Mouse (Mus musculus) embryonic facial prominence, embryonic 11.5 days (tissue): ENCODE measurements around the gene Mybpc2. TPM values are rescaled to one million over a fixed set of nuclear protein-coding genes. Genes with fewer than 3 reads are reported as not detected.
A peak's percentile ranks its signal among the peaks of the same experiment; 100 is the strongest.

Experiments
- ATAC-seq: fragments of 200-750 bp; cut with Nextera tagmentation; replicated peaks from 2 replicates; pipeline ENCODE4 v1.8.0; 2017; ENCODE audit warnings: low read depth; ENCODE audit not compliant: insufficient number of reproducible peaks, low FRiP score, low TSS enrichment
- DNase-seq: peaks from one replicate; pipeline ENCODE4 v3.0.0-alpha.2; 2015; ENCODE audit warnings: low spot score
- H3K27ac ChIP-seq: fragments of 300-500 bp; sonication (generic); replicated peaks from 2 replicates; pipeline ENCODE4 v1.5.1; 2014; ENCODE audit warnings: mild to moderate bottlenecking, low read depth, low read length, control low read depth
- H3K27me3 ChIP-seq: fragments of 300-500 bp; sonication (generic); 2 replicates; pipeline ENCODE4 v1.6.1; 2014; ENCODE audit warnings: mild to moderate bottlenecking, low read length, moderate library complexity, mixed read lengths; ENCODE audit not compliant: control insufficient read depth, insufficient read depth
- H3K36me3 ChIP-seq: fragments of 300-500 bp; sonication (generic); replicated peaks from 2 replicates; pipeline ENCODE4 v1.6.1; 2014; ENCODE audit warnings: low read depth, mild to moderate bottlenecking, low read length, moderate library complexity, mixed read lengths; ENCODE audit not compliant: control insufficient read depth, insufficient read depth
- H3K4me1 ChIP-seq: fragments of 300-500 bp; sonication (generic); 2 replicates; pipeline ENCODE4 v1.6.1; 2014; ENCODE audit warnings: low read length, mixed read lengths; ENCODE audit not compliant: control insufficient read depth, insufficient read depth
- H3K4me2 ChIP-seq: fragments of 300-500 bp; sonication (generic); 2 replicates; pipeline ENCODE4 v1.6.1; 2014; ENCODE audit warnings: low read depth, mild to moderate bottlenecking, control low read depth, low read length, moderate library complexity
- H3K4me3 ChIP-seq: fragments of 300-500 bp; sonication (generic); 2 replicates; pipeline ENCODE4 v1.5.1; 2014; ENCODE audit warnings: low read depth, low read length, control low read depth
- H3K9ac ChIP-seq: fragments of 300-500 bp; sonication (generic); replicated peaks from 2 replicates; pipeline ENCODE4 v1.6.1; 2014; ENCODE audit warnings: mild to moderate bottlenecking, control low read depth, low read length
- H3K9me3 ChIP-seq: fragments of 300-500 bp; sonication (generic); replicated peaks from 2 replicates; pipeline ENCODE4 v1.6.1; 2016; ENCODE audit warnings: mild to moderate bottlenecking, low read length, inconsistent platforms, mixed read lengths; ENCODE audit not compliant: control insufficient read depth
- WGBS: fragments of 180-500 bp; shearing (Covaris S2); extraction: QIAGEN DNeasy Blood & Tissue Kit; methylation state at CpG from one replicate; pipeline ENCODE4 v1.1.7; 2014; 5-methylcytosine and 5-hydroxymethylcytosine counted together
- polyA plus RNA-seq: library from polyadenylated mRNA; unstranded; fragments of >200 nt; fragmentation: Nextera tagmentation; extraction: Ambion mirVana; gene quantifications from 2 replicates; pipeline ENCODE4 v1.2.1, GENCODE M21; 2014

Mybpc2 gene
- polyA plus RNA-seq, 1 experiment from 2014 or later = not detected

- no peak overlapping the region for H3K9ac ChIP-seq
- H3K9me3 ChIP-seq = no peaks in the 10 kb centered on the region
- WGBS = 74% methylated on average over 10 of the region's 10 CpGs
- H3K27me3 ChIP-seq = peaks cover 24% of the 10 kb centered on the region
- no peaks in the 10 kb centered on the region for H3K36me3 ChIP-seq
- ATAC-seq = no peak
- H3K4me3 ChIP-seq = no peak overlapping the region
- no peak for DNase-seq
- no peak overlapping the region for H3K4me2 ChIP-seq
- H3K4me1 ChIP-seq = peaks cover 6% of the 10 kb centered on the region
- H3K27ac ChIP-seq = no peak overlapping the region
Observed at GRCm38 (mm10) chr7:44466006-44466887, 58.2 kb downstream of the Mybpc2 start.

- Histone ChIP-seq H3K4me2 (no peak within 1 kb of the TSS), H3K9ac (no peak within 1 kb of the TSS), H3K4me1 (peaks cover 6% of the 10 kb centered on the region), H3K36me3 (no peaks in the 10 kb centered on the region), H3K27me3 (peaks cover 32% of the 10 kb centered on the region), H3K9me3 (no peaks in the 10 kb centered on the region), H3K4me3 (no peak within 1 kb of the TSS), H3K27ac (no peak within 1 kb of the TSS)
- WGBS = 70% methylated on average over 1 of the region's 2 CpGs
- no peak for ATAC-seq
- no peak for DNase-seq
Observed at GRCm38 (mm10) chr7:44465111-44465510, 59.3 kb downstream of the Mybpc2 start, which contains the start of gene Aspdh. Aspdh (plus strand) TSS chr7:44465391.

DNA sequence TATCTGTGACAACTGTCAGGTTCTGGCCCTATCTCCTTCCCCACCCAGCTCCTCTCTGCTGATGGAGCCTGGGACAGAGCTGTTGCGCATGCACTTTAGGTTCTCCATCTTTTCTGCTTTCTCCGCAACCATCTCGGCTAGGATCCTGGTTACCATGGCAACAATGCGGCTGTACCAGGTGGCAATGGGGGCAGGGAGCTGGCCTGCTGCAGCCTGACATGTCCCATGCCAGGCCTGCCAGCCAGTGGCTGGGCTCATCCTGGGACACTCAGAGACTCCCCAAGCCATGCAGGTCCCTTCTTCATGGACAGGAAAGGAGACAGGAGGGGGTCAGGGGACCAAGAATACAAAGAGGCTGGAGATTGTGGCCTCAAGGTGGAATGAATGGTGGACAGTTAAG is 59.9 kb downstream of the Mybpc2 start:
- peak; percentile 28 for DNase-seq
- H3K4me2 ChIP-seq = no peak overlapping the region
- H3K4me1 ChIP-seq = peaks cover 6% of the 10 kb centered on the region
- H3K9me3 ChIP-seq = no peaks in the 10 kb centered on the region
- H3K27me3 ChIP-seq = peaks cover 32% of the 10 kb centered on the region
- no peak for ATAC-seq
- H3K4me3 ChIP-seq = no peak overlapping the region
- H3K27ac ChIP-seq = no peak overlapping the region
- 27% methylated on average over 4 of the region's 4 CpGs for WGBS
- H3K9ac ChIP-seq = no peak overlapping the region
- no peaks in the 10 kb centered on the region for H3K36me3 ChIP-seq

DNA sequence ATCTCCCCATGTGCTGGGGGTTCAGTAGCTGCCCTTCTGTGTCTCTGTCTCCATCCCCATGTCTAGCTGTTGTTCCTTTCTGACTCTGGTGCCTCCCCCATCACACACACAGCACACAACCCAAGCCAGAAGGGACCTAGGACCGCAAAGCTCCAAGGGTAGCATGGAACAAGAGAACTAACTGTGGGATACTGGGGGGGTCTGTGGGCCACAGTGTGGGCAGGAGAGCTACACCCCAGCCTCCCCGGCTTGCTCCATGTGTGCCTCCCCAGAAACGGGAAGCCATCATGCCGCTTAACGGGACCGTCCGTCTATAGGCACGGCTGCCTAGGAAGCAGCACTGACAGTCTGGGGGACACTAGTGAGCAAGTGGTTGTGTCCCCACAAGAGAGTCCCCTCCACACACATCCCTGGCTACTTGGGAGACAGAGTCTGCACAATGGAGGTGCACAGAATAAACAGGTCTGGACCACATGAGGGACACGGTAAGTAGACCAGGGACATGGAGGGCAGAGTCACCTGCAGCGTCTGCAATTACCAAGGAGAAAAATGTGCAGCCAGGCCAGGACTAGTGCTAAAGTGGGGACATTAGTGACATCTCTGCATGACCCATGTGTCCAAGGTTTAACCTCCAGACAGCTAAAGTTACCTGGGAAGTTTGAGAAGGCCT is 60.8 kb downstream of the Mybpc2 start:
- no peaks in the 10 kb centered on the region for H3K36me3 ChIP-seq
- DNase-seq (no peak), ATAC-seq (no peak)
- no peak overlapping the region for H3K9ac ChIP-seq
- H3K9me3 ChIP-seq = no peaks in the 10 kb centered on the region
- H3K4me1 ChIP-seq = peaks cover 6% of the 10 kb centered on the region
- WGBS = 87% methylated on average over 10 of the region's 10 CpGs
- H3K4me3 ChIP-seq = no peak overlapping the region
- H3K27me3 ChIP-seq = peaks cover 32% of the 10 kb centered on the region
- no peak overlapping the region for H3K4me2 ChIP-seq
- H3K27ac ChIP-seq = no peak overlapping the region

DNA sequence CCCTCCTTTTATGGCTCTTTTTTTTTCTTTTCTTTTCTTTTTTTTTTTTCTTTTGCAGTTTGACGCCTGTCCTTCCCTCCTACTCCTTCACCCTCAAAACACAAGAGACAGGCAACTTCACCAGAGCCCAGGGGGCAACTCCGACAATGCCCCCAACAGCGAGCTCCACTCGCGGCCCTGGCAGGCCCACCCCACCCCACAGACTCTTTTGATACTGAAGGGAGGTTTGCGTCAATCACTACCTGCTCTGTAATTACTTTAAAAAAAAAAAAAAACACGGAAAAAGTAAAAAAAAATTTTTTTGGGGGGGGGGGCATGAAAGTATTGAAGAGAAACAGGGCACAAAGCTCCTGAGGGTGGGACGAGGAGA is 61.4 kb downstream of the Mybpc2 start:
- H3K9me3 ChIP-seq = no peaks in the 10 kb centered on the region
- no peaks in the 10 kb centered on the region for H3K36me3 ChIP-seq
- peaks cover 3% of the 10 kb centered on the region for H3K4me1 ChIP-seq
- ATAC-seq = no peak
- no peak overlapping the region for H3K27ac ChIP-seq
- peaks cover 32% of the 10 kb centered on the region for H3K27me3 ChIP-seq
- no peak overlapping the region; the same call in 1 of the 2 replicates for H3K4me2 ChIP-seq
- DNase-seq = no peak
- no peak overlapping the region; the same call in 1 of the 2 replicates for H3K9ac ChIP-seq
- 26% methylated on average over 8 of the region's 8 CpGs for WGBS
- H3K4me3 ChIP-seq = peak overlapping the region; percentile 24; the same call in 1 of the 2 replicates

GRCm38 (mm10) chr7:44462218-44463055 is 62.0 kb downstream of the Mybpc2 start:
- Histone ChIP-seq H3K4me2 (peak overlapping the region; percentile 57), H3K9ac (no peak overlapping the region; the same call in 1 of the 2 replicates), H3K27me3 (peaks cover 32% of the 10 kb centered on the region)

DNA sequence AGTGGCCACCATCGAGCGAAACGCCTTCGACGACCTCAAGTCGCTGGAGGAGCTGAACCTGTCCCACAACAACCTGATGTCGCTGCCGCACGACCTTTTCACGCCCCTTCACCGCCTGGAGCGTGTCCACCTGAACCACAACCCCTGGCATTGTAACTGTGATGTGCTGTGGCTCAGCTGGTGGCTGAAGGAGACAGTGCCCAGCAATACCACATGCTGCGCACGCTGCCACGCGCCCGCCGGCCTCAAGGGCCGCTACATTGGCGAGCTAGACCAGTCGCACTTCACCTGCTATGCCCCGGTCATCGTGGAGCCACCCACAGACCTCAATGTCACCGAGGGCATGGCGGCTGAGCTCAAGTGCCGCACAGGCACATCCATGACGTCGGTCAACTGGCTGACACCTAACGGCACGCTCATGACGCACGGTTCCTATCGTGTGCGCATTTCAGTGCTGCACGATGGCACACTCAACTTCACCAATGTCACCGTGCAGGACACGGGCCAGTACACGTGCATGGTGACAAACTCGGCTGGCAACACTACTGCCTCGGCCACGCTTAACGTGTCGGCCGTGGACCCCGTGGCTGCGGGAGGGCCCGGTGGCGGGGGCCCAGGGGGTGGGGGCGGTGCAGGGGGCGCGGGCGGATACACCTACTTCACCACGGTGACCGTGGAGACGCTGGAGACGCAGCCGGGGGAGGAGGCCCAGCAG is 62.8 kb downstream of the Mybpc2 start:
- Histone ChIP-seq H3K4me1 (peaks cover 3% of the 10 kb centered on the region; the same call in 1 of the 2 replicates), H3K27me3 (peaks cover 32% of the 10 kb centered on the region), H3K4me2 (no peak overlapping the region), H3K36me3 (no peaks in the 10 kb centered on the region), H3K4me3 (no peak overlapping the region), H3K9ac (no peak overlapping the region), H3K27ac (no peak overlapping the region), H3K9me3 (no peaks in the 10 kb centered on the region)
- DNase-seq (no peak), ATAC-seq (no peak)
- 70% methylated on average over 56 of the region's 57 CpGs for WGBS

More at GRCm38 (mm10) chr7:44462218-44463055, 62.0 kb downstream of the Mybpc2 start:
- no peak for ATAC-seq
- Histone ChIP-seq H3K4me1 (peaks cover 3% of the 10 kb centered on the region), H3K9me3 (no peaks in the 10 kb centered on the region), H3K36me3 (no peaks in the 10 kb centered on the region), H3K4me3 (peak overlapping the region; percentile 24), H3K27ac (no peak overlapping the region)
- peak; percentile 76 for DNase-seq
- 20% methylated on average over 77 of the region's 77 CpGs for WGBS
